Mouse (Mus musculus): ENCODE measurements around the gene Shisa9. TPM values are rescaled to one million over a fixed set of nuclear protein-coding genes. Genes with fewer than 3 reads are reported as not detected.
A peak's percentile ranks its signal among the peaks of the same experiment; 100 is the strongest.

Gene Shisa9
- total and polyA plus RNA-seq, 3 experiments: 0.25 TPM; not detected in 2

DNA sequence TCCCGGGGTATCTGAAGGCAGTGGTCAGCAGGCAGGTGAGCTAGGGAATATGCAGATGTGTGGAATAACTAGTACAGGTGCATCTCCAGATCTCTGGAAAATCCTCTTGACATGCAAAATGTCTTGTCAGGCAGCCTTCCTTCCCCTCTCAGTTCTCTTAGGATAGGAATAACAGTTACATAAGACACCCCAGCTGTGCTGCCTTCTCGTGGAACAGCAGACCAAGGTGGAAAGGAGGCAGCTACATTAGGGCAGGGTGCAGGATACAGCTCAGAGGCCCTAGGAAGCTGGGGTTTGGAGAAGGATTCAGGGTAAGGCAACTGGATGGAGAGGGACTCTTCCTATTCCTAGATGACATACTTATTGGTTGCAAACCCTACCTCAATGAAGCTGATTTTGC lies 111.5 kb downstream of the Shisa9 start:
- no peaks in the 10 kb centered on the region for H3K79me2 ChIP-seq (replicated peaks; ENCODE audit: control insufficient read depth, insufficient read depth, low read length)
- no peaks in the 10 kb centered on the region for H3K27me3 ChIP-seq (ENCODE audit: control insufficient read depth, insufficient read depth, low read length)
- H3K4me1 ChIP-seq (ENCODE audit: control insufficient read depth, insufficient read depth, low read length): no peaks in the 10 kb centered on the region
- H3K36me3 ChIP-seq (ENCODE audit: control insufficient read depth, insufficient read depth, low read length): no peaks in the 10 kb centered on the region
- intact Hi-C loops (cut with DNase I): no loop called here
- DNase-seq: no peak
- no peak overlapping the region for H3K9ac ChIP-seq (ENCODE audit: low read depth, low read length)
- TF ChIP-seq POLR2A (IDR thresholded peaks at IDR 0.05; ENCODE audit: insufficient read depth, low read depth, low read length) (no peak), CTCF (IDR thresholded peaks at IDR 0.05) (no peak), EP300 (IDR thresholded peaks at IDR 0.05; ENCODE audit: insufficient read depth, low read depth, low read length) (no peak)
- 37% methylated on average over 2 of the region's 2 CpGs for WGBS
- no peak overlapping the region for H3K4me3 ChIP-seq
- H3K27ac ChIP-seq: no peak overlapping the region

DNA sequence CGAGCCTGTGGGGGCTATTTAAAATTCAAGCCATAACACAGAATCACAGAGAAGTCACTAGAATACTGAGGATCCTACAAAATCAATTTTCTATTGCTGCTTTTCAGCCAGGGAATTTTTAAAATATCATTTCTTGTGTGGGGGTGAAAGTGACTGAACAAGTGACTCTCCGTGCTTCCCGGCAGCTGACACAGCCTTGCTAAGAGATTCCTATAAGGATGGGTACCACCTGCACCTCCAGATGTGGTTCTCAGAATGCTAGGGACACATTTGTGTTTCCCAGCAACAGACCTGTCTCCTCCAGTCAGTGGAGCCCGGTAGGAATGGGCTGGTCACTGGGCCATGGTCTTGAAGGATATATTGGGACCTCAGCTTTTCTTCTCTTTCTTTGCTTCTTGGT lies 124.5 kb downstream of the Shisa9 start:
- Histone ChIP-seq H3K9ac (ENCODE audit: low read depth, low read length) (no peak overlapping the region), H3K36me3 (ENCODE audit: control insufficient read depth, insufficient read depth, low read length) (no peaks in the 10 kb centered on the region), H3K4me1 (ENCODE audit: control insufficient read depth, insufficient read depth, low read length) (no peaks in the 10 kb centered on the region), H3K4me3 (no peak overlapping the region), H3K79me2 (replicated peaks; ENCODE audit: control insufficient read depth, insufficient read depth, low read length) (no peaks in the 10 kb centered on the region), H3K27ac (no peak overlapping the region), H3K27me3 (ENCODE audit: control insufficient read depth, insufficient read depth, low read length) (no peaks in the 10 kb centered on the region)
- 79% methylated on average over 4 of the region's 4 CpGs for whole genome bisulfite sequencing
- no peak for TF ChIP-seq POLR2A (IDR thresholded peaks at IDR 0.05; ENCODE audit: insufficient read depth, low read depth, low read length)
- no peak for TF ChIP-seq CTCF (IDR thresholded peaks at IDR 0.05)
- TF ChIP-seq EP300 (IDR thresholded peaks at IDR 0.05; ENCODE audit: insufficient read depth, low read depth, low read length): no peak
- DNase-seq: no peak
- intact Hi-C loops (cut with DNase I): no loop called here

DNA sequence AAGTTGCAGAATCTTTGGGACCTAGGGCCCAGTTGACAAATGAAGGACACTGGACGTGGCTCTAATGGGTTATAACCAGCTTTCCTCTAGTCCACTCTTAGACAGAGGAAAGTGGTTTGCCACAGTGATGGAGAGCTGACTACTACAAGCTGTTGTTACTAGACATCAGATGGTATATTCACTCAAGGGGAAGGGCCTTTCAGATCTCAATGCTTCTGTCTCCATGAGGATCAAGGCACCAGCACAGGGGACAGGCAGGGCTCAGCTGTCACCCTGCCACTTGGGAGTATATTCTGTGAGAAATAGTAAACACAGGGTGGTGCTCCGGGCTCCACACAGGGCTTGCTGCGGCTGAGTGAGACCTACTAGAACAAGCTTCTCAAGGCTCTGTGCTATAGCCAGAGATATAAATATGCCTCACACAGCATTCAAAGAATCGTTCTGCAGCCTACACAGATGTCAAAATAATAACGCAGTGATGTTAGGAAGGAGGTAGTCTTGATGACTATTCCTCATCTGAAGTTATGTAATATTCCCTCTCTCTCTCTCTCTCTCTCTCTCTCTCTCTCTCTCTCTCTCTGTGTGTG lies 127.0 kb downstream of the Shisa9 start:
- no peaks in the 10 kb centered on the region for H3K27me3 ChIP-seq (ENCODE audit: control insufficient read depth, insufficient read depth, low read length)
- H3K36me3 ChIP-seq (ENCODE audit: control insufficient read depth, insufficient read depth, low read length): no peaks in the 10 kb centered on the region
- DNase-seq: no peak
- TF ChIP-seq POLR2A (IDR thresholded peaks at IDR 0.05; ENCODE audit: insufficient read depth, low read depth, low read length) (no peak), EP300 (IDR thresholded peaks at IDR 0.05; ENCODE audit: insufficient read depth, low read depth, low read length) (no peak), CTCF (IDR thresholded peaks at IDR 0.05) (no peak)
- 76% methylated on average over 5 of the region's 5 CpGs for WGBS
- no peaks in the 10 kb centered on the region for H3K79me2 ChIP-seq (replicated peaks; ENCODE audit: control insufficient read depth, insufficient read depth, low read length)
- no peak overlapping the region for H3K4me3 ChIP-seq
- H3K27ac ChIP-seq: no peak overlapping the region
- peaks cover 2% of the 10 kb centered on the region; the same call in 1 of the 2 replicates for H3K4me1 ChIP-seq (ENCODE audit: control insufficient read depth, insufficient read depth, low read length)
- intact Hi-C loops (cut with DNase I): no loop called here
- no peak overlapping the region for H3K9ac ChIP-seq (ENCODE audit: low read depth, low read length)

DNA sequence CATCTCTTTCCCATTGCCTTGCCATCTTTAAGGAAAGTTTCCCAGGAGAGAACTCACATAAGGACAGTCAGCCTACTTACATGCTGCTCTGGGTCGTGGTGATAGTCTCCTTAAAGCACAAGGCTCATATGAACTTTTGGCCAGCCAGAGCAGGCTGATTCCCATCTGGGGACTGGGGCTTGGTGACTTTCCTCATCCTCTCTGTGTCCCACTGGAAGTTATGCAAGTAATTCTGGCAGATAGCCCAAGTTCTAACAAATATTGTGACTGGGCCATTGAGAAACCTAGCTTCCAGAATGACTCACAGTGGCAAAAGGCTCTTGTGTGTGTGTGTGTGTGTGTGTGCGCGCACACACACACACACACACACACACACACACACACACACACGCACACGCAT lies 130.5 kb downstream of the Shisa9 start:
- Histone ChIP-seq H3K36me3 (ENCODE audit: control insufficient read depth, insufficient read depth, low read length) (no peaks in the 10 kb centered on the region), H3K9ac (ENCODE audit: low read depth, low read length) (no peak overlapping the region), H3K79me2 (replicated peaks; ENCODE audit: control insufficient read depth, insufficient read depth, low read length) (no peaks in the 10 kb centered on the region), H3K27ac (no peak overlapping the region), H3K27me3 (ENCODE audit: control insufficient read depth, insufficient read depth, low read length) (no peaks in the 10 kb centered on the region), H3K4me3 (no peak overlapping the region), H3K4me1 (ENCODE audit: control insufficient read depth, insufficient read depth, low read length) (peaks cover 2% of the 10 kb centered on the region; the same call in 1 of the 2 replicates)
- TF ChIP-seq CTCF (IDR thresholded peaks at IDR 0.05) (no peak), EP300 (IDR thresholded peaks at IDR 0.05; ENCODE audit: insufficient read depth, low read depth, low read length) (no peak), POLR2A (IDR thresholded peaks at IDR 0.05; ENCODE audit: insufficient read depth, low read depth, low read length) (no peak)
- peak in 1 of 2 experiments; percentile 49 for DNase-seq
- 69% methylated on average over 5 of the region's 5 CpGs for WGBS
- intact Hi-C loops (cut with DNase I): no loop called here

DNA sequence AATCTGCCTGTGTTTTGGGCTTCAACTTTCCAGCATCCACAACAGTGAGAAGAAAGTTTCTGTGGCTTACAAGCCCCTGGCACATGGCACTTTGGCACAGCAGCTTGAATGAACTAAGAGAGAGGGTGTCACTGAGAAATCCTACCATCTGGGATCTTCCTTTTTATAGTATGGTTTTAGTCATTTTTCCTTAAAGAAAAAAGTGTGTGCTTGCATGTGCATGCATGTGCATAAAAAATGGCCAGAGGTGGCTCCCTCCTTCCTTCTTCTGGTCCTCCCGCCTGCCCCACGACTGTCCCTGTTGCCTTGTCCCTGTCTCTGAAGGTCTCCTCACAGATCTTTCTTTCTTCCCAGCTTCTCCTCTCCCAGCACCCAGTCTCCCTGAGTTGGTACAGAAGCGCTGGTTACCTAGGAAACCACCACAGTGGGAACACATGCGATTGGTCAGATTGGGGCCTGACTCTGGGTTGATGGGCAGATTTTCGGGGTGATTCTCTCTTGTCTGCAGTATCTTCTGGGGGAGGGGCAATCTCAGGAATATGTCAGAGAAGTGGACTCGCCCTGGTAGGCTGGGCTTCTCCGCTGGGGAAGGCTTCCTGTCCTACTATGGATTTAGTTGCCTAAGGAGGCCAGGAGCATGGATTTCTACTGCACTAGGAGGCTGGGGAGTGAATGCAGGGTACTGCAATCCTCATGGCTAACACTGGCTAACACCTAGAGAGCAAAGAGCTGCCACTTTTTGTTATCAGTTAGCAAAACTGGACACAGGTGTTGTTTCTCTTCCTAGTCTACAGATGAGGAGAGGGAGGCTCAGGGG lies 131.3 kb downstream of the Shisa9 start:
- H3K4me3 ChIP-seq: no peak overlapping the region
- H3K27me3 ChIP-seq (ENCODE audit: control insufficient read depth, insufficient read depth, low read length): no peaks in the 10 kb centered on the region
- peaks cover 2% of the 10 kb centered on the region; the same call in 1 of the 2 replicates for H3K4me1 ChIP-seq (ENCODE audit: control insufficient read depth, insufficient read depth, low read length)
- no peak for DNase-seq
- 71% methylated on average over 7 of the region's 7 CpGs for WGBS
- intact Hi-C loops (cut with DNase I): no loop called here
- no peak overlapping the region for H3K9ac ChIP-seq (ENCODE audit: low read depth, low read length)
- H3K27ac ChIP-seq: no peak overlapping the region
- H3K36me3 ChIP-seq (ENCODE audit: control insufficient read depth, insufficient read depth, low read length): no peaks in the 10 kb centered on the region
- no peaks in the 10 kb centered on the region for H3K79me2 ChIP-seq (replicated peaks; ENCODE audit: control insufficient read depth, insufficient read depth, low read length)
- TF ChIP-seq CTCF (IDR thresholded peaks at IDR 0.05): no peak
- no peak for TF ChIP-seq EP300 (IDR thresholded peaks at IDR 0.05; ENCODE audit: insufficient read depth, low read depth, low read length)

DNA sequence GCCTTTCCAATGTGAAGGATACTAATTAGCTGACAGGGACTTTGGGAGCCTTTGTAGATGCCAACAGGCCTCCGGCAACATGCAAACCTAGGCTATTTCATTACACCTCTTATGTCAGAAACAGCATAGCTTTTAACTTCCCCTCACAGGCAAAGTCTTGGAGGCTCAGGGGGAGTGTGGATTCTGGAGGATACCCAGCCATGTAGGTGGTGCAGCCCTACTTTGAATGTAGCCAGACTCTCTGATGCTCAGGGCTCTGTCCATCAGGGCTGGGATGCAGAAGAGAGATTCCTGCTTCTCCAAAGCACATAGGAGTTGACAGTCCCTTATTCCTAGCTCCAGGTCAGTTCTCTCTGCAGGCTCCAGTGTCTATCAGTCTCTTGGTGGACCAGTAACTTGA lies 133.0 kb downstream of the Shisa9 start:
- intact Hi-C loops (cut with DNase I): no loop called here
- Histone ChIP-seq H3K4me1 (ENCODE audit: control insufficient read depth, insufficient read depth, low read length) (peaks cover 2% of the 10 kb centered on the region; the same call in 1 of the 2 replicates), H3K4me3 (no peak overlapping the region), H3K9ac (ENCODE audit: low read depth, low read length) (no peak overlapping the region), H3K27ac (no peak overlapping the region), H3K36me3 (ENCODE audit: control insufficient read depth, insufficient read depth, low read length) (no peaks in the 10 kb centered on the region), H3K27me3 (ENCODE audit: control insufficient read depth, insufficient read depth, low read length) (no peaks in the 10 kb centered on the region), H3K79me2 (replicated peaks; ENCODE audit: control insufficient read depth, insufficient read depth, low read length) (no peaks in the 10 kb centered on the region)
- 97% methylated on average over 1 of the region's 1 CpGs for WGBS
- DNase-seq: no peak
- TF ChIP-seq EP300 (IDR thresholded peaks at IDR 0.05; ENCODE audit: insufficient read depth, low read depth, low read length) (no peak), CTCF (IDR thresholded peaks at IDR 0.05) (no peak), POLR2A (IDR thresholded peaks at IDR 0.05; ENCODE audit: insufficient read depth, low read depth, low read length) (no peak)

Measured in heart, adult 2 months (tissue).